Mouse (Mus musculus): ENCODE data around the gene Tmem151a. TPM values are rescaled to one million over a fixed set of nuclear protein-coding genes. Genes with fewer than 3 reads are reported as not detected.

The Tmem151a gene
- polyA plus RNA-seq, 1 experiment from 2014 or later = 10.4 TPM

- ATAC-seq (ENCODE audit: low FRiP score, low TSS enrichment) (peak; percentile 78), DNase-seq (ENCODE audit: low spot score) (peak; percentile 85)
- Histone ChIP-seq H3K9me3 (ENCODE audit: control insufficient read depth, low read length) (no peaks in the 10 kb centered on the region), H3K9ac (ENCODE audit: low read length) (peak within 1 kb of the TSS; percentile 49), H3K4me1 (replicated peaks; ENCODE audit: control insufficient read depth, insufficient read depth) (no peaks in the 10 kb centered on the region; the same call in 1 of the 2 replicates), H3K27ac (replicated peaks) (peak within 1 kb of the TSS; percentile 65), H3K4me2 (replicated peaks; ENCODE audit: low read depth) (peak within 1 kb of the TSS; percentile 63), H3K36me3 (ENCODE audit: control insufficient read depth, insufficient read depth, low read length) (peaks cover 6% of the 10 kb centered on the region), H3K27me3 (ENCODE audit: control insufficient read depth, insufficient read depth, low read length) (no peaks in the 10 kb centered on the region), H3K4me3 (ENCODE audit: low read depth, low read length) (peak within 1 kb of the TSS; percentile 35)
- TF ChIP-seq CTCF (IDR thresholded peaks at IDR 0.05; ENCODE audit: low read depth) = peak; percentile 74
- TF ChIP-seq EP300 (optimal IDR thresholded peaks at IDR 0.05) = no peak
- 18% methylated on average over 14 of the region's 14 CpGs for WGBS
Observed at GRCm38 (mm10) chr19:5050047-5050905, 35.1 kb downstream of the Tmem151a start, which contains the start of gene Rin1. Gene Rin1, plus strand, starts transcription at chr19:5050481.

- Histone ChIP-seq H3K9ac (ENCODE audit: low read length) (no peak overlapping the region), H3K9me3 (ENCODE audit: control insufficient read depth, low read length) (no peaks in the 10 kb centered on the region), H3K4me2 (replicated peaks; ENCODE audit: low read depth) (no peak overlapping the region), H3K36me3 (ENCODE audit: control insufficient read depth, insufficient read depth, low read length) (peaks cover 6% of the 10 kb centered on the region), H3K4me3 (ENCODE audit: low read depth, low read length) (no peak overlapping the region), H3K27ac (replicated peaks) (no peak overlapping the region; the same call in 1 of the 2 replicates), H3K27me3 (ENCODE audit: control insufficient read depth, insufficient read depth, low read length) (no peaks in the 10 kb centered on the region), H3K4me1 (replicated peaks; ENCODE audit: control insufficient read depth, insufficient read depth) (no peaks in the 10 kb centered on the region; the same call in 1 of the 2 replicates)
- ATAC-seq (ENCODE audit: low FRiP score, low TSS enrichment) = no peak
- TF ChIP-seq EP300 (optimal IDR thresholded peaks at IDR 0.05) (no peak), CTCF (IDR thresholded peaks at IDR 0.05; ENCODE audit: low read depth) (no peak)
- DNase-seq (ENCODE audit: low spot score) = no peak
- 79% methylated on average over 6 of the region's 6 CpGs for WGBS
Observed at GRCm38 (mm10) chr19:5049325-5049724, 36.0 kb downstream of the Tmem151a start.

DNA sequence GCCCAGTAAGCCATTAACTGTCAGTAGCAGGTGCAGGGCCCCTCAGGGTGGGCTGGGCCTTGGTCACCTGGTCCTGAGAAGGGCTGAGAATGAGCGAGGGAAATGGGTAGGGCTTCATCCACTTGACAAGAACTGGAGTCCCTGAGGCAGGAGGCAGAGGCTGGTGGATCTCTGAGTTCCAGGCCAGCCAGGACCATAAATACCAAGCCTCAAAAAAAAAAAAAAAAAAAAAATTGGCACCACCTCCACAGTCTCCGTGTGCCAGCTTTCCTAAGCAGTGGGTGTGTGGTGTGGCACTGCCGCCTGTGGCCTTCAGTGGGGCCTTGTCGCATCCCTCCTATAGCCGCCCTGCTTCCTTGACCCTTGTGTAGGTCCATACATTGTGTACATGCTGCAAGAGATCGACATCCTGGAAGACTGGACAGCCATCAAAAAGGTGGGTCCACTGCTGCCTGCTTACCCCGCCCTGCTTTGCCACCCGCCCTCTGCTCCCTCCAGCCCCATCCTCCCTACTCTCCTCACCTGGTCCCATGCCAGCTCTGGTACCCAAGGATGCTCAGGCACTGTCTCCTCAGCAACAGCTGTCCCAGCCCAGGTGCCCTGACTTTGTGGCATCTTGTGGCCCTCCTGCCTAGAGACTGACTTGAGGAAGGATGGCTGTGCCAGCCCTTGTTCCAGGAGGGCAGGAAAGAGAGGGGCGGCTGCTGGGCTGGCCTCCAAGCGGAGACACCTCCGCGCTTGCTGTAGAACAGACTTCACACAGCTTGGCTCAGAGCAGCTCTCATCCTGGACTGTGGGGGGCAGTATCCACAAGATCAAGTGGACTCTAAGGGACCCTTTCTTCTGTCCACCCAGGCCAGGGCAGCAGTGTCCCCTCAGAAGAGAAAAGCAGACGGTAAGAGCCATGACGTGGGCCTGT, 36.9 kb downstream of the Tmem151a start:
- Histone ChIP-seq H3K9me3 (ENCODE audit: control insufficient read depth, low read length) (no peaks in the 10 kb centered on the region), H3K27ac (replicated peaks) (no peak overlapping the region), H3K9ac (ENCODE audit: low read length) (no peak overlapping the region), H3K4me2 (replicated peaks; ENCODE audit: low read depth) (no peak overlapping the region), H3K36me3 (ENCODE audit: control insufficient read depth, insufficient read depth, low read length) (peaks cover 6% of the 10 kb centered on the region), H3K4me1 (replicated peaks; ENCODE audit: control insufficient read depth, insufficient read depth) (no peaks in the 10 kb centered on the region; the same call in 1 of the 2 replicates), H3K27me3 (ENCODE audit: control insufficient read depth, insufficient read depth, low read length) (no peaks in the 10 kb centered on the region), H3K4me3 (ENCODE audit: low read depth, low read length) (no peak overlapping the region)
- TF ChIP-seq CTCF (IDR thresholded peaks at IDR 0.05; ENCODE audit: low read depth) (peak; percentile 23; the same call in 1 of the 2 replicates), EP300 (optimal IDR thresholded peaks at IDR 0.05) (no peak)
- WGBS = 76% methylated on average over 14 of the region's 14 CpGs
- DNase-seq (ENCODE audit: low spot score) (no peak), ATAC-seq (ENCODE audit: low FRiP score, low TSS enrichment) (no peak)

- Histone ChIP-seq H3K36me3 (ENCODE audit: control insufficient read depth, insufficient read depth, low read length) (peaks cover 6% of the 10 kb centered on the region), H3K9me3 (ENCODE audit: control insufficient read depth, low read length) (no peaks in the 10 kb centered on the region), H3K27me3 (ENCODE audit: control insufficient read depth, insufficient read depth, low read length) (no peaks in the 10 kb centered on the region), H3K4me2 (replicated peaks; ENCODE audit: low read depth) (no peak overlapping the region), H3K27ac (replicated peaks) (no peak overlapping the region), H3K9ac (ENCODE audit: low read length) (no peak overlapping the region), H3K4me3 (ENCODE audit: low read depth, low read length) (no peak overlapping the region), H3K4me1 (replicated peaks; ENCODE audit: control insufficient read depth, insufficient read depth) (peaks cover under 1% of the 10 kb centered on the region; the same call in 1 of the 2 replicates)
- ATAC-seq (ENCODE audit: low FRiP score, low TSS enrichment) = no peak
- no peak for TF ChIP-seq CTCF (IDR thresholded peaks at IDR 0.05; ENCODE audit: low read depth)
- no peak for TF ChIP-seq EP300 (optimal IDR thresholded peaks at IDR 0.05)
- 73% methylated on average over 4 of the region's 4 CpGs for WGBS
- DNase-seq (ENCODE audit: low spot score) = no peak
Observed at GRCm38 (mm10) chr19:5045531-5045930, 39.8 kb downstream of the Tmem151a start.

DNA sequence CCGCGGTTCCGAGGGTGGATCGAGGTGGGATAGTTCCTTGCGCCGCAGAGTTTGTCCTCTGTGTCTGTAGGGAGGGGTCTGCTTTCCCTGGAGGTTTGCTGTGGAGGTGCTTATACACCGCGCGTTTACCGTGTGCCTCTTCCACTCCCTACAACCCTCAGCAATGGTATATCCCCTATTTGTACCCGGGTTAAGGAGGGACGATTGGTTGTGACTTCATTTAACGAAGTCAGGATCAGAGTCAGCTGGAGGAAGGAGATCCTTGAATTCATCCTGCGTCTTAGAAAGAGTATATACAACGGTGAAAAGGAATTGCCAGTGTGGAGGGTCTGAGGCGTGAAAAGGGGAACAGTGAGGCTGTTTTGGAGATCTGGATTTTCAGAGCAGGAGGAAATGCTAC, 43.7 kb downstream of the Tmem151a start:
- Histone ChIP-seq H3K36me3 (ENCODE audit: control insufficient read depth, insufficient read depth, low read length) (no peaks in the 10 kb centered on the region; the same call in 1 of the 2 replicates), H3K9ac (ENCODE audit: low read length) (peak overlapping the region; percentile 85), H3K27ac (replicated peaks) (peak overlapping the region; percentile 91), H3K4me3 (ENCODE audit: low read depth, low read length) (peak overlapping the region; percentile 79), H3K4me1 (replicated peaks; ENCODE audit: control insufficient read depth, insufficient read depth) (peaks cover 6% of the 10 kb centered on the region), H3K27me3 (ENCODE audit: control insufficient read depth, insufficient read depth, low read length) (no peaks in the 10 kb centered on the region), H3K9me3 (ENCODE audit: control insufficient read depth, low read length) (no peaks in the 10 kb centered on the region), H3K4me2 (replicated peaks; ENCODE audit: low read depth) (peak overlapping the region; percentile 96)
- TF ChIP-seq CTCF (IDR thresholded peaks at IDR 0.05; ENCODE audit: low read depth) = no peak
- no peak for TF ChIP-seq EP300 (optimal IDR thresholded peaks at IDR 0.05)
- no peak for ATAC-seq (ENCODE audit: low FRiP score, low TSS enrichment)
- WGBS = under 1% methylated on average over 16 of the region's 16 CpGs
- no peak for DNase-seq (ENCODE audit: low spot score)

Data from stomach, postnatal 0 days (tissue).